Mouse (Mus musculus): Measurements from ENCODE around the gene Itih5. TPM values are rescaled to one million over a fixed set of nuclear protein-coding genes. Genes with fewer than 3 reads are reported as not detected.

Gene Itih5
- polyA plus RNA-seq, 1 experiment from 2014 or later: 2.5 TPM

DNA sequence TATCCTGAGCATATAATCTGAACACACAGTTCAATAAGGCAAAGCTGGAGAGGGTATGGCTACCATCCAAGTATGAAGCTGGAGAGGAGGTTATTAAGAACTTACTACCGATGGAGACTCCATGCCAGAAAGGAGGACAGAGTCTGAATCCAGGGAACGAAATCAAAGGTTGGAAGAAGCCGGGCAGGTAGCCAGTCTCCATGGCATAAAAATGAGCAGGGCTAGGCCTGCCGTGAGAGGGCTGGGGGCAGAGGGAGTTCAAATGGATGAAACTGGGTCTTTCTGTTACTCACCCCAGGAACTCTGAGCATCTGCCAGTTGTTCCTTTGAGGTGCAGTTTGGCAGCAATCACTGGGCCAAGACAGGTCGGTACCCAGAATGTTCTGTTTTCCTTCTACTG is 12.9 kb upstream of the Itih5 start:
- no peak for DNase-seq (ENCODE audit: low spot score)

DNA sequence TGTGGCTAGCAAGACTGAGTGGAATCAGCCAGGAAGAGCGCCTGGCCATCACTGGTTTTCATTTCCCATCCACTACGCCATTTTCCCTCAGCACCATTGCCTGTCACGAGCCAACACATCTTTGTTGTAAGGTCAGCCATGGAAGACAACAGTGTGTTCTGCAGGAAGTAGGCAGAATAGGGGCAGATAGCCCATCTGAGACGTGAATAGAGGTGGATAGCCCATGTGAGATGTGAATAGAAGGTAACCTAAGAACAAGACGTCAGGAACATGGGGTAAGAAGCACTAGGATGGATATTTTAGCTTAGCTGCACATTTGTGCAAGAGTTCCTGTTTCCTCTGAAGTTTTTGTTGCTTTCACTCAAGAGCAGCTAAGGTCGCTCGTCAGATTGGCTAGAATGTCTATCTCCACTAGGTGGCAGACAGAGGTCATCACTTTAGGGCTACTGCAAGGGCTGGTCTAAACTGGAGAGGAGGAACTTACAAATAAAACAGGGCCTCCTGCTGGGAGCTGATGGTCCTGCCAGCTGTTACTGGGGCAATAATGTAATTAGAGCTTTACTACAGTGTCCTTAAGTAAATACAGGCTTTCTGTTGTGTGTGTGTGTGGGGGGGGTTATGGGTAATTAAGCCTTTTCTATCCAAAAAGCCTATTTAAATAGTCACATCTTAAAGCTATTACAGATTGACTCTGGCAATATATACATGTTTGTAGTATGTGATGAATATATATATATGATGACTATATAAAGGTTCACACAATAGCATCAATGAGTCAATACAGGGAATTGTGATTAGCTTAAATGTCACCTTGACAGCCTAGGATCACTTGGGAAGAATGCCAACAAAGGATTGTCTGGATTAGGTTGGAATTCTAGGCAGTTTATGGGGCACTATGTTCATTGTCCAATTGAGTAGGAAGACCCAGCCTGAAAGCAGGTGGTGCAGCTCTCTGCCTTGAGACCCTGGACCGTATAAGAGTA is 10.6 kb upstream of the Itih5 start:
- peaks cover 19% of the 10 kb centered on the region; the same call in 1 of the 2 replicates for H3K27me3 ChIP-seq (ENCODE audit: low read depth, poor library complexity, severe bottlenecking)
- H3K4me1 ChIP-seq: peaks cover 17% of the 10 kb centered on the region
- H3K36me3 ChIP-seq: no peaks in the 10 kb centered on the region
- H3K4me3 ChIP-seq: no peak overlapping the region
- WGBS: 35% methylated on average over 8 of the region's 8 CpGs
- no peak overlapping the region for H3K27ac ChIP-seq
- DNase-seq (ENCODE audit: low spot score): peak; percentile 70
- H3K9me3 ChIP-seq (replicated peaks): no peaks in the 10 kb centered on the region

More for the DNA sequence above, 12.9 kb upstream of the Itih5 start:
- no peak overlapping the region for H3K4me3 ChIP-seq
- H3K4me1 ChIP-seq: peaks cover 12% of the 10 kb centered on the region
- no peaks in the 10 kb centered on the region for H3K9me3 ChIP-seq (replicated peaks)
- WGBS: 80% methylated on average over 5 of the region's 5 CpGs
- H3K27me3 ChIP-seq (ENCODE audit: low read depth, poor library complexity, severe bottlenecking): peaks cover 11% of the 10 kb centered on the region; the same call in 1 of the 2 replicates
- no peak overlapping the region for H3K27ac ChIP-seq
- no peaks in the 10 kb centered on the region for H3K36me3 ChIP-seq

DNA sequence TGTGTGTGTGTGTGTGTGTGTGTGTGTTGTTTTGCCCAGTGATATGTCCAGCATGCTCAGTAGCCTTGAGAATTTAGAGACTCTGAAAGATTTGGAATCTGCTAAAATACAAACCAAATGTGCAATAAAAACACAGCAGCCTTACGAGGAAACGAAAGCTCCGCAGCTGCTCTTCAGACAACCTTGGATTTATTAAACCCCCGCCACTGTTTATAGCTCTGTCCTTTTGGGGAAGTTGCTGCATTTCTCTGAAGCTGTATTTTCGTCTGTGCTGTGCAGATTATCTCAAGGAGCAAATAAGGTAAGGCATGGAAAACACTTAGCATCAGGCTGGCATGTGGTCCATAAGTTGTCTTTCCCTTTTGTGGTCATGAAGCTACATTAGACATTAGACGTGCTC is 7.9 kb upstream of the Itih5 start:
- 36% methylated on average over 6 of the region's 6 CpGs for WGBS

DNA sequence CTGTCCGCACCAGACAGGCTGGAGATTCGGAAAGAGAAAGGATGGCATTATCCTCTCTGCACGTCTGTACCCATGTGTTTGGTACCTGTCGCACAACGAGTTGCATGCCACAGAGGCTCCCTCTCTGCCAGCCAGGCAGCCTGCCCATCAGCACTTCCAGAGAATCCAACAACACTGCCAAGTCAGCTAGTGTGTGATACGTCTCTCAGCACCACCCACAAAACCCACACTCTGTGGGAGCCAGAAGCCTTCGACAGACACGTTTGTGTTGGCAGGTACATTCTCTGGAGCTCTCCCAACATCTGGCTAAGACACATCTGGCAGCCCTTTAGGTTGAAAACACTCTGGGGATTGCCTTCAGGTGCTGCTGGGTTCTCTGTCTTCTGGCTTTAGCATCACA is 6.2 kb upstream of the Itih5 start:
- 83% methylated on average over 8 of the region's 8 CpGs for WGBS
- Histone ChIP-seq H3K36me3 (no peaks in the 10 kb centered on the region), H3K9me3 (replicated peaks) (no peaks in the 10 kb centered on the region), H3K27ac (no peak overlapping the region), H3K4me3 (no peak overlapping the region), H3K4me1 (peaks cover 17% of the 10 kb centered on the region), H3K27me3 (ENCODE audit: low read depth, poor library complexity, severe bottlenecking) (peaks cover 8% of the 10 kb centered on the region; the same call in 1 of the 2 replicates)
- no peak for DNase-seq (ENCODE audit: low spot score)

More for the DNA sequence above, 7.9 kb upstream of the Itih5 start:
- H3K36me3 ChIP-seq: no peaks in the 10 kb centered on the region
- no peaks in the 10 kb centered on the region for H3K9me3 ChIP-seq (replicated peaks)
- peaks cover 17% of the 10 kb centered on the region for H3K4me1 ChIP-seq
- H3K27me3 ChIP-seq (ENCODE audit: low read depth, poor library complexity, severe bottlenecking): peaks cover 17% of the 10 kb centered on the region; the same call in 1 of the 2 replicates
- H3K4me3 ChIP-seq: no peak overlapping the region
- no peak for DNase-seq (ENCODE audit: low spot score)
- H3K27ac ChIP-seq: no peak overlapping the region

DNA sequence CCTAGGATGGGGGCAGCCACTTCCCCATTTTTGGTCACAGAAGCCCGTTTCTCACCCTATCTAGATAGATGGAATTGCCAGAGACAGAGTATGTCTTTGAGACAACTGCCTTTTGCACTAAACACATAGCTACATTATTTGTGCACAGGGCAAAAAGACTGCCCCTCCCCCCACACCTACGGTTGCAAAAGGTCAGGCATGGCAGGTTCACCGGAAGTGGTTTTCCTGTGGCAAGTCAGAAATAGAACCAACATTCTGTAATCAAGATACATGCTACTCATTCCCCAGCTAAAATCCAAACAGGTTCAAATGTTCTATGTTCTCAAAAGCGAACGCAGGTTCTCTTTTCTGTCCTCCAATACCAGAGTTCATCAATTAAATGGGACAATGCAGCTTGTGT is 781 bp upstream of the Itih5 start:
- Histone ChIP-seq H3K27me3 (ENCODE audit: low read depth, poor library complexity, severe bottlenecking) (no peaks in the 10 kb centered on the region), H3K36me3 (no peaks in the 10 kb centered on the region), H3K4me3 (no peak overlapping the region), H3K9me3 (replicated peaks) (no peaks in the 10 kb centered on the region), H3K27ac (no peak overlapping the region), H3K4me1 (peaks cover 16% of the 10 kb centered on the region)
- no peak for DNase-seq (ENCODE audit: low spot score)
- WGBS: 84% methylated on average over 5 of the region's 5 CpGs

DNA sequence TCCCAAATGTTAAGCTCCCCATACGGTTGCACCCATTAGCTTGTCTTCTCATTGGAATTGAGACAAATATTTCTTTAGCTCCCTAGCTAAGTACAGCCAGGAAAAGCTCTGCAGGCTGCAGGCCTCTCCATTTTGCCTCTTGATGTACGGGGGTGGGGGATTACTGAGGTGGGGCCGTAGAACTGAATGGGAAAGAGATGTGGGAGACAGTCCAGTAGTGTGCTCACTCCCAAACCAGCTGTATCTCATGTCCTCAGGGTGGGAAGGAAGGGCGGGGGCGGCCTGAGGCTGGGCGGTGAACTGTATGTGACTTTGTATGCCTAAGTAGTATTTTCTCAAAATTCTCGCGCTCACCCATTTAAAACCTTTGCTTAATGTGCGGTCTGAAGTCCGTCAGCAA is 3.8 kb downstream of the Itih5 start:
- H3K9me3 ChIP-seq (replicated peaks): no peaks in the 10 kb centered on the region
- H3K4me3 ChIP-seq: no peak overlapping the region
- H3K27ac ChIP-seq: no peak overlapping the region
- no peaks in the 10 kb centered on the region for H3K27me3 ChIP-seq (ENCODE audit: low read depth, poor library complexity, severe bottlenecking)
- 84% methylated on average over 10 of the region's 10 CpGs for WGBS
- H3K4me1 ChIP-seq: peaks cover 16% of the 10 kb centered on the region
- H3K36me3 ChIP-seq: no peaks in the 10 kb centered on the region
- DNase-seq (ENCODE audit: low spot score): no peak

DNA sequence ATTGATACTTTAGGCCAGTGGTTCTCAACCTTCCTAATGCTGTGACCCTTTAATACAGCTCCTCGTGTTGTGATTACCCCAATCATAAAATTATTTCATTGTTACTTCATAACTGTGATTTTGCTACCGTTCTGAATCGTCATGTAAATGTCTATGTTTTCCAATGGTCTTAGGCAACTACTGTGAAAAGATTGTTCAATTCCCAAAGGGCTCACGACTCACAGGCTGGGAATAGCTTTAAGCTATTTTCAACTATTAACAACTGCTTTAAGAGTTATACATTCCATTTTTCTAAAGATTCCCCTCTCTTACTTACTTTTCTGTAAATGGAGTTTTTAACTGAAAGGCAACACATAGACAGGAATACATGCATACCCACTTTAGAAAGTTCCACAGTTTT is 8.6 kb downstream of the Itih5 start:
- H3K36me3 ChIP-seq: no peaks in the 10 kb centered on the region
- 93% methylated on average over 4 of the region's 4 CpGs for WGBS
- H3K4me3 ChIP-seq: no peak overlapping the region
- H3K27ac ChIP-seq: no peak overlapping the region
- DNase-seq (ENCODE audit: low spot score): no peak
- H3K9me3 ChIP-seq (replicated peaks): no peaks in the 10 kb centered on the region
- no peaks in the 10 kb centered on the region for H3K27me3 ChIP-seq (ENCODE audit: low read depth, poor library complexity, severe bottlenecking)
- peaks cover 9% of the 10 kb centered on the region for H3K4me1 ChIP-seq

DNA sequence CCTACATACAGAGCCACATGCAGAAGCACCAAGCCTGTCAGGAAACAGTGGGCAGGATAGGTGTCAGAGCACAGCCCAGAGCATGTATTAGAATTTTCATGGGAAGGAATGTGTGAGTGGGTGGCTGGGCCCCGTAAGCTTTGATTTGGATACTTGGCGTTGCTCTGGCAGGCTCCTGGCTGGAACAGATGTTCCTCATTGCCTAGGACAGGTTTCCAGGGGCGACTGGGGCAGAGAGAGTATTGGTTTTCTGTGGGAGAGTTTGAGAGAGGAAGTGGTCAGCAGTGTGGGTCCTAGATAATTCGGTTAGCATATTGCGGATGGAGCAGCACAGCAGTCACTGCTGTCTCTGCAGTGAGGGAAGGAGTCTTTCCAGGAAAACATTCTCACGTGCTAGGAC is 13.3 kb downstream of the Itih5 start:
- H3K4me3 ChIP-seq: no peak overlapping the region
- no peaks in the 10 kb centered on the region for H3K9me3 ChIP-seq (replicated peaks)
- peak overlapping the region; percentile 28; the same call in 1 of the 2 replicates for H3K27ac ChIP-seq
- H3K27me3 ChIP-seq (ENCODE audit: low read depth, poor library complexity, severe bottlenecking): no peaks in the 10 kb centered on the region
- H3K36me3 ChIP-seq: no peaks in the 10 kb centered on the region
- H3K4me1 ChIP-seq: peaks cover 15% of the 10 kb centered on the region
- 41% methylated on average over 6 of the region's 6 CpGs for WGBS
- no peak for DNase-seq (ENCODE audit: low spot score)

DNA sequence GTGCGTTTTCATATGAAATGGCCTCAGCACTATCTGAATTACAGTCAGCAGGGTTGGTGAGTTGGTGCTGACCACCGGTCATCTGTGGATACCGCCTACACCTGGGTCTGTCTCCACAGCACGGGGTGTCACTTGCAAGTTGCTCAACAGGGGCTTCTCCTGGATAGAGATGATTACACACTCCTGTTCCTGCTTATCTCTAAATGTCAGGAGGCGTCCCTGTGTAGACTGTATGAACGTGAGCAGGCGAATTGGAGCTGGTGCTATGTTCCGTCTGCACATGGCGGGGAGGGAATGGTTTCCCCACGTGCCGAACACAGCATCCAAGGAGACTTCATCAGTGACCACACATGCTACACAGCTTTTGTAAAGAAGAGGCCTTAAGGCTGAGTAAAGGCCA is 13.9 kb downstream of the Itih5 start:
- WGBS: 93% methylated on average over 11 of the region's 11 CpGs
- no peaks in the 10 kb centered on the region for H3K36me3 ChIP-seq
- H3K27me3 ChIP-seq (ENCODE audit: low read depth, poor library complexity, severe bottlenecking): no peaks in the 10 kb centered on the region
- H3K9me3 ChIP-seq (replicated peaks): no peaks in the 10 kb centered on the region
- H3K4me3 ChIP-seq: no peak overlapping the region
- no peak overlapping the region for H3K27ac ChIP-seq
- no peak for DNase-seq (ENCODE audit: low spot score)
- H3K4me1 ChIP-seq: peaks cover 15% of the 10 kb centered on the region

DNA sequence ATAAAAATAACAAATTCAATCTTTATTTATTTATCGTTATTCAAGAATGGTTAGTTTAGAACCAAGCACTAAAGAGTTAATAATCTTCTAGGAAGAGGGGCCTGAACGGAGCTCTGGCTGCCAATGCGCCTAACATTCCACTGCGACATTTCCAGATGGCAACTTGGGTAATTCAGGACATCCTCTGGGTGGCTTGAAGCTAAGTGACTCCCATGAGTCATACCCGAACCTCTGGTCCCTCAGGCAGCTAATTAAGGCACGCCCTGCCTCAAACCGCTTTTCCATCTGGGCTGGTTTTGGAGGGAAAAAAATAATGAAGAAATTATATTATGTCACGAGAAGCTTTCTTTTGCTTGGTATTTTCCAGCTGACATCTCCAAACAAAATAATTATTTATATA is 14.6 kb downstream of the Itih5 start:
- no peak for DNase-seq (ENCODE audit: low spot score)
- WGBS: 54% methylated on average over 8 of the region's 8 CpGs

DNA sequence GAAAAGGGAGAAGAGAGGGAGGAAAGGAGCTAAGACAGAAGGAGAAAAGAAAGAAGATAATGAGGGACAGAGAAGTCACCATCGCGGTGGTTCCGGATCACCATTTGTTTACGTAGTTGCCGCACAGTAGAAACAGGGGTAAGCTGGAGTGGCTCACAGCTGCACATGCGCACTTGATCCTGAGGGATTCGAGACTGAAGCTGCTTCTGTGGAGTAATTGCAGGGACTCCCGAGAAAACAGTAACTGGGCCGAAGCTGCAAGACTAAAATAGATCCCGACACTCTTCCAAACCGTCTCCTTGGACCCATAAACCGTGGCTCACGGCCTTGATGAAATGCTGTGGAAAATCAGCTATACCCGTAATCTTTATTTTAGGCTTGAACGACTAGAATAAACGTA is 16.6 kb downstream of the Itih5 start:
- Histone ChIP-seq H3K27me3 (ENCODE audit: low read depth, poor library complexity, severe bottlenecking) (no peaks in the 10 kb centered on the region), H3K27ac (no peak overlapping the region), H3K9me3 (replicated peaks) (no peaks in the 10 kb centered on the region), H3K36me3 (no peaks in the 10 kb centered on the region), H3K4me1 (peaks cover 15% of the 10 kb centered on the region), H3K4me3 (no peak overlapping the region)
- DNase-seq (ENCODE audit: low spot score): no peak
- WGBS: 91% methylated on average over 16 of the region's 16 CpGs

More for the DNA sequence above, 14.6 kb downstream of the Itih5 start:
- H3K4me1 ChIP-seq: peaks cover 15% of the 10 kb centered on the region
- no peaks in the 10 kb centered on the region for H3K36me3 ChIP-seq
- H3K27ac ChIP-seq: no peak overlapping the region
- no peak overlapping the region for H3K4me3 ChIP-seq
- H3K9me3 ChIP-seq (replicated peaks): no peaks in the 10 kb centered on the region
- H3K27me3 ChIP-seq (ENCODE audit: low read depth, poor library complexity, severe bottlenecking): no peaks in the 10 kb centered on the region

DNA sequence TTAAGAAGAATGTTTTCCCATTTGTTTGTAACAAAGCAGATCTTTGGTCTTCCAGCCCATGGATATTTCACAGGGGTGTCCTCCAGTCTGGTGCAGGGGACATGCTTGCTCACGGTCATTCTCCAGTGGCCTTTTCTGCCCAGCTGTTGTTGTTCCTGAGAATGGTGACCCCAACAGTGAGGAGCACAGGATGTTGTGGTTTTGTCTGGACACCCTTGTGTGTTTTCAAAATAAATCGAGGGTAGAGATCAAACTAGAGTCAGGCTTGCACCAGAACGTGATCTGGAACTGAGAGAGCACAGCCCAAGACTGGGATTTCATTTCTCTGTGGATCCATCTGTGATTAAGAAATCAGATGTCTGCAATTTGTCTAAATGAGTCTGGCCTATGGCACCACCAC is 40.2 kb downstream of the Itih5 start:
- Histone ChIP-seq H3K27me3 (ENCODE audit: low read depth, poor library complexity, severe bottlenecking) (no peaks in the 10 kb centered on the region), H3K4me1 (no peaks in the 10 kb centered on the region), H3K36me3 (no peaks in the 10 kb centered on the region), H3K27ac (no peak overlapping the region), H3K4me3 (no peak overlapping the region), H3K9me3 (replicated peaks) (no peaks in the 10 kb centered on the region)
- 72% methylated on average over 3 of the region's 3 CpGs for WGBS
- no peak for DNase-seq (ENCODE audit: low spot score)

DNA sequence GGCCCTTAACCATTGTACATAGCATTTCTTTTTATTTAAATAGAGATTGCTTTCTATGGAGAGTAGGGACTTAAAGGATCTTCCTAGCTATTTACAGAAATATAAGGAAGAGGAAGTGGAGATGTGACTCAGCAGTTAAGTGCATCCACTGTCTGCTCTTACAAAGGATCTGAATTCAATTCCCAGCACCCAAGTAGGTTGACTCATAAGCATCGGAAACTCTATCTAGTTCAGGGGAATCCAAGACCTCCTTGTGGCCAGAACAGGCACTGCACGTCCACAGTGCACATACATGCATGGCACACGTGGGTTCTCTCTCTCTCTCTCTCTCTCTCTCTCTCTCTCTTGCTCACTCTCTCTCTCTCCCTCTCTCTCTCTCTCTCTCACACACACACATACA is 41.8 kb downstream of the Itih5 start:
- no peak overlapping the region for H3K4me3 ChIP-seq
- 85% methylated on average over 3 of the region's 3 CpGs for WGBS
- no peaks in the 10 kb centered on the region for H3K4me1 ChIP-seq
- no peaks in the 10 kb centered on the region for H3K27me3 ChIP-seq (ENCODE audit: low read depth, poor library complexity, severe bottlenecking)
- H3K36me3 ChIP-seq: no peaks in the 10 kb centered on the region
- no peaks in the 10 kb centered on the region for H3K9me3 ChIP-seq (replicated peaks)
- H3K27ac ChIP-seq: no peak overlapping the region
- DNase-seq (ENCODE audit: low spot score): no peak

Measured in limb, embryonic 10.5 days (tissue).